Mouse (Mus musculus): ENCODE data around the gene Fam168b. TPM values are rescaled to one million over a fixed set of nuclear protein-coding genes. Genes with fewer than 3 reads are reported as not detected.

Fam168b gene
- 167 and 183 TPM in 2 replicates for polyA plus RNA-seq (2016; fragmentation: Nextera tagmentation; extraction: Ambion mirVana)

GRCm38 (mm10) chr1:34842887-34843618 is at the start of gene Fam168b:
TSS of gene Fam168b (minus strand) at chr1:34843065.
- ATAC-seq (ENCODE audit: low FRiP score, low read depth) = peak; percentile 92
- Histone ChIP-seq H3K4me3 (peak within 1 kb of the TSS; percentile 75), H3K27me3 (no peaks in the 10 kb centered on the region), H3K9ac (replicated peaks) (peak within 1 kb of the TSS; percentile 90), H3K36me3 (no peaks in the 10 kb centered on the region; the same call in 1 of the 2 replicates), H3K4me2 (replicated peaks) (peak within 1 kb of the TSS; percentile 83), H3K9me3 (no peaks in the 10 kb centered on the region), H3K4me1 (peaks cover 31% of the 10 kb centered on the region), H3K27ac (replicated peaks) (peak within 1 kb of the TSS; percentile 96)
- WGBS = 2% methylated on average over 59 of the region's 59 CpGs

- no peak for ATAC-seq (ENCODE audit: low FRiP score, low read depth)
- no peaks in the 10 kb centered on the region for H3K27me3 ChIP-seq
- H3K9ac ChIP-seq (replicated peaks) = no peak overlapping the region
- no peaks in the 10 kb centered on the region for H3K9me3 ChIP-seq
- WGBS = 84% methylated on average over 3 of the region's 3 CpGs
- H3K36me3 ChIP-seq = no peaks in the 10 kb centered on the region
- H3K27ac ChIP-seq (replicated peaks) = no peak overlapping the region
- H3K4me2 ChIP-seq (replicated peaks) = no peak overlapping the region
- no peaks in the 10 kb centered on the region for H3K4me1 ChIP-seq
- H3K4me3 ChIP-seq = no peak overlapping the region
These were observed 49.6 kb upstream of the Fam168b start for GRCm38 (mm10) chr1:34892466-34892865.

- 60% methylated on average over 14 of the region's 14 CpGs for WGBS
- Histone ChIP-seq H3K4me1 (no peaks in the 10 kb centered on the region), H3K4me3 (no peak overlapping the region), H3K36me3 (no peaks in the 10 kb centered on the region), H3K27me3 (no peaks in the 10 kb centered on the region), H3K4me2 (replicated peaks) (no peak overlapping the region), H3K9ac (replicated peaks) (no peak overlapping the region), H3K9me3 (no peaks in the 10 kb centered on the region), H3K27ac (replicated peaks) (no peak overlapping the region)
- 0 out of 2 replicates have a peak, but pooled peaks have one; percentile 49 for ATAC-seq (ENCODE audit: low FRiP score, low read depth)
These were observed 48.9 kb upstream of the Fam168b start for GRCm38 (mm10) chr1:34891559-34892289.

GRCm38 (mm10) chr1:34883776-34884175 is 40.9 kb upstream of the Fam168b start:
- Histone ChIP-seq H3K9ac (replicated peaks) (no peak overlapping the region), H3K9me3 (0 out of 2 replicates have a peak, but pooled peaks cover 6% of the 10 kb centered on the region), H3K4me3 (no peak overlapping the region), H3K4me1 (no peaks in the 10 kb centered on the region), H3K27me3 (no peaks in the 10 kb centered on the region), H3K4me2 (replicated peaks) (no peak overlapping the region), H3K27ac (replicated peaks) (no peak overlapping the region), H3K36me3 (no peaks in the 10 kb centered on the region)
- no peak for ATAC-seq (ENCODE audit: low FRiP score, low read depth)

GRCm38 (mm10) chr1:34879611-34880010 is 36.7 kb upstream of the Fam168b start:
- Histone ChIP-seq H3K27me3 (no peaks in the 10 kb centered on the region), H3K27ac (replicated peaks) (no peak overlapping the region), H3K9ac (replicated peaks) (no peak overlapping the region), H3K36me3 (peaks cover 23% of the 10 kb centered on the region), H3K4me1 (no peaks in the 10 kb centered on the region), H3K9me3 (0 out of 2 replicates have a peak, but pooled peaks cover 6% of the 10 kb centered on the region), H3K4me2 (replicated peaks) (no peak overlapping the region), H3K4me3 (no peak overlapping the region)
- WGBS = 88% methylated on average over 6 of the region's 6 CpGs
- no peak for ATAC-seq (ENCODE audit: low FRiP score, low read depth)

- no peak for ATAC-seq (ENCODE audit: low FRiP score, low read depth)
- no peak overlapping the region for H3K27ac ChIP-seq (replicated peaks)
- H3K4me3 ChIP-seq = no peak overlapping the region
- H3K4me1 ChIP-seq = no peaks in the 10 kb centered on the region
- 97% methylated on average over 5 of the region's 5 CpGs for WGBS
- H3K36me3 ChIP-seq = peaks cover 57% of the 10 kb centered on the region
- H3K9me3 ChIP-seq = no peaks in the 10 kb centered on the region
- no peak overlapping the region for H3K9ac ChIP-seq (replicated peaks)
- H3K4me2 ChIP-seq (replicated peaks) = no peak overlapping the region
- H3K27me3 ChIP-seq = no peaks in the 10 kb centered on the region
These were observed 30.7 kb upstream of the Fam168b start for GRCm38 (mm10) chr1:34873551-34873950.

GRCm38 (mm10) chr1:34871170-34871569 is 28.3 kb upstream of the Fam168b start:
- no peaks in the 10 kb centered on the region for H3K4me1 ChIP-seq
- H3K4me2 ChIP-seq (replicated peaks) = no peak overlapping the region
- no peaks in the 10 kb centered on the region for H3K27me3 ChIP-seq
- peaks cover 53% of the 10 kb centered on the region for H3K36me3 ChIP-seq
- no peak overlapping the region for H3K4me3 ChIP-seq
- no peaks in the 10 kb centered on the region for H3K9me3 ChIP-seq
- whole genome bisulfite sequencing = 96% methylated on average over 9 of the region's 9 CpGs
- ATAC-seq (ENCODE audit: low FRiP score, low read depth) = no peak
- H3K27ac ChIP-seq (replicated peaks) = no peak overlapping the region
- H3K9ac ChIP-seq (replicated peaks) = no peak overlapping the region

- no peak overlapping the region for H3K9ac ChIP-seq (replicated peaks)
- 96% methylated on average over 16 of the region's 16 CpGs for WGBS
- no peak for ATAC-seq (ENCODE audit: low FRiP score, low read depth)
- no peak overlapping the region for H3K27ac ChIP-seq (replicated peaks)
- no peaks in the 10 kb centered on the region for H3K4me1 ChIP-seq
- no peaks in the 10 kb centered on the region for H3K27me3 ChIP-seq
- H3K9me3 ChIP-seq = no peaks in the 10 kb centered on the region
- H3K4me3 ChIP-seq = no peak overlapping the region
- no peak overlapping the region for H3K4me2 ChIP-seq (replicated peaks)
- H3K36me3 ChIP-seq = peaks cover 50% of the 10 kb centered on the region
These were observed 26.4 kb upstream of the Fam168b start for GRCm38 (mm10) chr1:34869231-34869630.

- Histone ChIP-seq H3K27me3 (no peaks in the 10 kb centered on the region), H3K4me2 (replicated peaks) (no peak overlapping the region), H3K27ac (replicated peaks) (no peak overlapping the region), H3K36me3 (peaks cover 55% of the 10 kb centered on the region), H3K9ac (replicated peaks) (no peak overlapping the region), H3K9me3 (no peaks in the 10 kb centered on the region), H3K4me3 (no peak overlapping the region), H3K4me1 (no peaks in the 10 kb centered on the region)
- WGBS = 89% methylated on average over 8 of the region's 8 CpGs
- ATAC-seq (ENCODE audit: low FRiP score, low read depth) = no peak
These were observed 25.5 kb upstream of the Fam168b start for GRCm38 (mm10) chr1:34868391-34868790.

- 92% methylated on average over 5 of the region's 5 CpGs for WGBS
These were observed 24.7 kb upstream of the Fam168b start for GRCm38 (mm10) chr1:34867574-34867955.

GRCm38 (mm10) chr1:34866815-34867573 is 24.1 kb upstream of the Fam168b start:
- Histone ChIP-seq H3K9me3 (no peaks in the 10 kb centered on the region), H3K36me3 (peaks cover 66% of the 10 kb centered on the region), H3K27me3 (no peaks in the 10 kb centered on the region), H3K4me3 (no peak overlapping the region), H3K4me1 (no peaks in the 10 kb centered on the region), H3K9ac (replicated peaks) (no peak overlapping the region), H3K27ac (replicated peaks) (no peak overlapping the region), H3K4me2 (replicated peaks) (no peak overlapping the region)
- ATAC-seq (ENCODE audit: low FRiP score, low read depth) = 0 out of 2 replicates have a peak, but pooled peaks have one; percentile 54
- 56% methylated on average over 10 of the region's 10 CpGs for WGBS

More at GRCm38 (mm10) chr1:34867574-34867955, 24.7 kb upstream of the Fam168b start:
- Histone ChIP-seq H3K9ac (replicated peaks) (no peak overlapping the region), H3K4me1 (no peaks in the 10 kb centered on the region), H3K4me3 (no peak overlapping the region), H3K36me3 (peaks cover 60% of the 10 kb centered on the region), H3K27me3 (no peaks in the 10 kb centered on the region), H3K27ac (replicated peaks) (no peak overlapping the region), H3K4me2 (replicated peaks) (no peak overlapping the region), H3K9me3 (no peaks in the 10 kb centered on the region)
- no peak for ATAC-seq (ENCODE audit: low FRiP score, low read depth)

GRCm38 (mm10) chr1:34865866-34866265 is 23.0 kb upstream of the Fam168b start:
- WGBS = 86% methylated on average over 9 of the region's 9 CpGs
- Histone ChIP-seq H3K27me3 (no peaks in the 10 kb centered on the region), H3K9ac (replicated peaks) (no peak overlapping the region), H3K36me3 (peaks cover 62% of the 10 kb centered on the region), H3K4me3 (no peak overlapping the region), H3K9me3 (no peaks in the 10 kb centered on the region), H3K4me2 (replicated peaks) (no peak overlapping the region), H3K4me1 (no peaks in the 10 kb centered on the region), H3K27ac (replicated peaks) (no peak overlapping the region)
- ATAC-seq (ENCODE audit: low FRiP score, low read depth) = no peak

Measured in midbrain, embryonic 12.5 days (tissue).